Mouse (Mus musculus) heart, embryonic 11.5 days (tissue): ENCODE results near the gene Ergic1. TPM values are rescaled to one million over a fixed set of nuclear protein-coding genes. Genes with fewer than 3 reads are reported as not detected.
A peak's percentile ranks its signal among the peaks of the same experiment; 100 is the strongest.

Source experiments
- ATAC-seq: fragments of 200-750 bp; cut with Nextera tagmentation; replicated peaks from 2 replicates; pipeline ENCODE4 v1.8.0; 2017; ENCODE audit warnings: moderate library complexity; ENCODE audit not compliant: insufficient number of reproducible peaks, low FRiP score, low TSS enrichment
- H3K27ac ChIP-seq: fragments of 300-500 bp; sonication (generic); 2 replicates; pipeline ENCODE4 v1.5.1; 2014; ENCODE audit warnings: mild to moderate bottlenecking, low read depth, low read length
- H3K27me3 ChIP-seq: fragments of 300-500 bp; sonication (generic); 2 replicates; pipeline ENCODE4 v1.6.1; 2014; ENCODE audit warnings: mild to moderate bottlenecking, low read length, mixed read lengths; ENCODE audit not compliant: control insufficient read depth, insufficient read depth
- H3K36me3 ChIP-seq: fragments of 300-500 bp; sonication (generic); 2 replicates; pipeline ENCODE4 v1.6.1; 2014; ENCODE audit warnings: mild to moderate bottlenecking, low read length, moderate library complexity, mixed read lengths; ENCODE audit not compliant: control insufficient read depth, insufficient read depth
- H3K4me1 ChIP-seq: fragments of 300-500 bp; sonication (generic); 2 replicates; pipeline ENCODE4 v1.6.1; 2014; ENCODE audit warnings: low read length; ENCODE audit not compliant: control insufficient read depth, insufficient read depth
- H3K4me2 ChIP-seq: fragments of 300-500 bp; sonication (generic); 2 replicates; pipeline ENCODE4 v1.6.1; 2014; ENCODE audit warnings: mild to moderate bottlenecking, moderate library complexity
- H3K4me3 ChIP-seq: fragments of 300-500 bp; sonication (generic); 2 replicates; pipeline ENCODE4 v1.5.1; 2014; ENCODE audit warnings: low read depth, low read length
- H3K9ac ChIP-seq: fragments of 300-500 bp; sonication (generic); 2 replicates; pipeline ENCODE4 v1.6.1; 2014; ENCODE audit warnings: mild to moderate bottlenecking, low read depth, low read length, moderate library complexity
- H3K9me3 ChIP-seq: fragments of 300-500 bp; sonication (generic); replicated peaks from 2 replicates; pipeline ENCODE4 v1.6.1; 2016; ENCODE audit warnings: low read length; ENCODE audit not compliant: control insufficient read depth
- WGBS: fragments of 180-500 bp; shearing (Covaris S2); extraction: QIAGEN DNeasy Blood & Tissue Kit; methylation state at CpG from one replicate; pipeline ENCODE4 v1.1.7; 2014; ENCODE audit not compliant: insufficient replicate concordance; 5-methylcytosine and 5-hydroxymethylcytosine counted together
- polyA plus RNA-seq: library from polyadenylated mRNA; unstranded; fragments of >200 nt; fragmentation: Nextera tagmentation; extraction: Ambion mirVana; gene quantifications from 2 replicates; pipeline ENCODE4 v1.2.1, GENCODE M21; 2014

The Ergic1 gene
- polyA plus RNA-seq, 1 experiment from 2014 or later: 147 TPM

DNA sequence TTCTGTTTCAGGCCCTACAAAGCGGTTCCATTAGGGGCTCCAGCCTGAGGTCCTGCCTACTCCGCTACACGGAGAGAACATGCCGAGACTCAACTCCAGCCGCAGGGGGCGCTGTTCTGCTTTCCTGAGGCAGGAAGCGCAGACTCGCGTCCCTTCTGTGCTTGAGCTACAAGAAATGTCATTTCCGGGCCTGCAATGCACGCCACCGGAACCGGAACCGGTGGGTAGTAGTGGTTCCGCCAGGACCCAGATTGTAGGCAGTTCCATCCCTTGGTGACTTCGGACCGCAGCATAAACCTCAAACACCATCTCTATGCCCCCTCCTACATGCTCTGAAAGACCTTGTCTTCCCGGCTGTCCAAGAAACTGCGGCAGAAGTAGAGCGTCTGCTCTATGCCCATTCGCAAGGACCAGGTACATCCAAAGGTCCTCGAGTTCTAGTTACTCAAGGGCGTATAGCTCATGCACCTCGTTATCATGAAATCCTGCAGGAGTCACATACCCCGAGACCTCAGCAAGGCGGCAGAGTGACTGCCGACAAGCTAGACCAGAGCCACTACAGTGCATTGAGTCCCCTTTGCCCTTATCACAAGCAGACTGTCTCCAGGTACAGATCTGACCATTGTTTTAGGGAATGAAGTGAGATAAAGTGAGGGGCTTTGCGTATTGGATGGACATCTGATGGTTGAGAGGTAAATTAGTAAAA is 101.8 kb downstream of the Ergic1 start, which contains the start of gene Atp6v0e:
TSS of gene Atp6v0e (plus strand) at position 254 of the 706 bp plus-strand sequence.
- no peaks in the 10 kb centered on the region for H3K36me3 ChIP-seq
- H3K9me3 ChIP-seq: no peaks in the 10 kb centered on the region
- H3K27ac ChIP-seq: peak within 1 kb of the TSS; percentile 29
- H3K27me3 ChIP-seq: no peaks in the 10 kb centered on the region
- peak within 1 kb of the TSS; percentile 81 for H3K9ac ChIP-seq
- WGBS: 2% methylated on average over 28 of the region's 28 CpGs
- H3K4me3 ChIP-seq: peak within 1 kb of the TSS; percentile 72
- H3K4me1 ChIP-seq: peaks cover 18% of the 10 kb centered on the region
- ATAC-seq: peak; percentile 74
- peak within 1 kb of the TSS; percentile 86 for H3K4me2 ChIP-seq

DNA sequence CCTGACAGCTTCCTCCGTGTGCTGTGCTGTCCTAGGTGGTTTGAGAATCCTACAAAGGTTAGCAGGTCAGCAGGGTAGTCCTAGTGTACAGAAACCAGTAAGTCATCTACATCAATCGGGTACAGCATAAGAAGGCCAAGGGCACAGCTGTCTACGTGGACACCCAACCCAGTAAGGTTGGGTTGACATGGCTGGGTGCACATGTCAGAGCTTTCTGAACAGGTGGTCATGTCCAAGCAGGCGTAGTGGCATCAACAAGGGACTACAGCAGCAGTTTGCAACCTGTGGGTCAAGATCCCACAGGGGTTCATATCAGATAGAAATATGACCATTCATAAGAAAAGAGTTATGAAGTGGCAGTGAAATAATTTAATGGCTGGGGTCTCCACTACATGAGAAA is 104.3 kb downstream of the Ergic1 start:
- Histone ChIP-seq H3K9ac (no peak overlapping the region), H3K4me3 (no peak overlapping the region), H3K4me2 (no peak overlapping the region), H3K9me3 (no peaks in the 10 kb centered on the region), H3K27me3 (no peaks in the 10 kb centered on the region), H3K27ac (no peak overlapping the region), H3K36me3 (no peaks in the 10 kb centered on the region), H3K4me1 (peaks cover 8% of the 10 kb centered on the region)
- WGBS: 74% methylated on average over 4 of the region's 4 CpGs
- ATAC-seq: no peak

DNA sequence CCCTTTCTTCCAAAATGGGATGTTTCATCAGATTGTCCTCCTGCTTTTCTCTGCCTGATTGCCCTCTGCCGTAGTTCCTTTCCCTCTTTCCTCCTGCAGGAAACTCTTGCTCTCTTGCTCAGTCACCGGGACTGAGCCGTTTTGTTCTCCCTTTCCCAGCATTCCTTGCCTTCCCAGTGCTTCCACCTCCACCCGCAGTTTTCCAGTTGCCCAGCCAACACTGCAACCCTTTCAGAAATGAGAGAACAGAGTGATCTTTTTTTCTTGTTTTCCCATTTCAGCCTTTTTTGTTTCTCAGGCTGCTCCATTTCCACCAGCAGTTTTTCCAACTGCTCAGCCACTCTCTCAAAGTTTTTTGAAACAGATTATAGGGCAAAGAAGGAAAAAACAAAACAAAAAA is 110.0 kb downstream of the Ergic1 start:
- Histone ChIP-seq H3K4me1 (no peaks in the 10 kb centered on the region), H3K36me3 (no peaks in the 10 kb centered on the region)

DNA sequence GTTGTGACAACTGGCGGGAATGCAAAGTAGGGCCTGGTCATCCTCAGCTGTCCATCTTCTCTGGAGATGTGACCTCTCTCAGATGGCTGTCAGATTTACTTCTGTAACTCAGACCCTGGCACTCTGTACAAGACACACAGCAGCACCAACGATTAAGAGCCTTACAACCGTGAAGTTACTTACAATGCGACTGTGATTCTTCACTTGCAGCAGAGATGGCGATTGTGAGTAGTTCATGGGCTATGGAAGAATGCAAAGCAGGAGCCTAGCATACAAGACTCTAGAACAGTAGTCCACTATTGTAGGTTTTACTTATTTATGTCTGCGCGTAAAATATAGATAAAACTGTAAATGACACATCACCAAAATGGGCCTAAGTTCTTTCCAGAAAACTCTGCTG is 114.6 kb downstream of the Ergic1 start:
- ATAC-seq: no peak
- Histone ChIP-seq H3K9ac (no peak overlapping the region), H3K4me3 (peak overlapping the region; percentile 81), H3K9me3 (no peaks in the 10 kb centered on the region), H3K36me3 (no peaks in the 10 kb centered on the region), H3K4me2 (peak overlapping the region; percentile 84), H3K27me3 (no peaks in the 10 kb centered on the region), H3K27ac (no peak overlapping the region), H3K4me1 (peaks cover 15% of the 10 kb centered on the region)
- WGBS: 21% methylated on average over 7 of the region's 7 CpGs

More for the DNA sequence above, 110.0 kb downstream of the Ergic1 start:
- Histone ChIP-seq H3K27ac (no peak overlapping the region), H3K27me3 (no peaks in the 10 kb centered on the region), H3K4me2 (no peak overlapping the region), H3K9me3 (no peaks in the 10 kb centered on the region), H3K4me3 (no peak overlapping the region), H3K9ac (no peak overlapping the region)
- ATAC-seq: no peak
- 42% methylated on average over 4 of the region's 4 CpGs for WGBS

DNA sequence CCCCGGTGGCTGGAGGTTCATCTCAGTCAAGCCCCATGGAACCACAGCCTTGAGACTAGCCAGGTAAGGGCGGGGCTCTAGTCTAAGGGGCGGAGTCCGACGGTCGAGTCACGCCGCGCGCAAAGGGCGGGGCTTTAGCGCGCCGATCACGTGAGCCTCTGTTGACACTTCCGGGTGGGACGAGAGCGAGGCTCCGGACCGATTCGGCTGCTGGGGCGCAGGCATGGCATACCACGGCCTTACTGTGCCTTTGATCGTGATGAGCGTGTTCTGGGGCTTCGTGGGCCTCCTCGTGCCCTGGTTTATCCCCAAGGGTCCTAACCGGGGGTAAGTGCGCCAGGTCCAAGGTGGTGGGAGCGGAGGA is 114.9 kb downstream of the Ergic1 start:
- peaks cover 15% of the 10 kb centered on the region for H3K4me1 ChIP-seq
- no peaks in the 10 kb centered on the region for H3K27me3 ChIP-seq
- H3K36me3 ChIP-seq: no peaks in the 10 kb centered on the region; the same call in 1 of the 2 replicates
- ATAC-seq: peak; percentile 91
- H3K9ac ChIP-seq: peak overlapping the region; percentile 86
- H3K4me2 ChIP-seq: peak overlapping the region; percentile 84
- H3K4me3 ChIP-seq: peak overlapping the region; percentile 81
- H3K9me3 ChIP-seq: no peaks in the 10 kb centered on the region
- WGBS: under 1% methylated on average over 30 of the region's 30 CpGs
- H3K27ac ChIP-seq: peak overlapping the region; percentile 86

DNA sequence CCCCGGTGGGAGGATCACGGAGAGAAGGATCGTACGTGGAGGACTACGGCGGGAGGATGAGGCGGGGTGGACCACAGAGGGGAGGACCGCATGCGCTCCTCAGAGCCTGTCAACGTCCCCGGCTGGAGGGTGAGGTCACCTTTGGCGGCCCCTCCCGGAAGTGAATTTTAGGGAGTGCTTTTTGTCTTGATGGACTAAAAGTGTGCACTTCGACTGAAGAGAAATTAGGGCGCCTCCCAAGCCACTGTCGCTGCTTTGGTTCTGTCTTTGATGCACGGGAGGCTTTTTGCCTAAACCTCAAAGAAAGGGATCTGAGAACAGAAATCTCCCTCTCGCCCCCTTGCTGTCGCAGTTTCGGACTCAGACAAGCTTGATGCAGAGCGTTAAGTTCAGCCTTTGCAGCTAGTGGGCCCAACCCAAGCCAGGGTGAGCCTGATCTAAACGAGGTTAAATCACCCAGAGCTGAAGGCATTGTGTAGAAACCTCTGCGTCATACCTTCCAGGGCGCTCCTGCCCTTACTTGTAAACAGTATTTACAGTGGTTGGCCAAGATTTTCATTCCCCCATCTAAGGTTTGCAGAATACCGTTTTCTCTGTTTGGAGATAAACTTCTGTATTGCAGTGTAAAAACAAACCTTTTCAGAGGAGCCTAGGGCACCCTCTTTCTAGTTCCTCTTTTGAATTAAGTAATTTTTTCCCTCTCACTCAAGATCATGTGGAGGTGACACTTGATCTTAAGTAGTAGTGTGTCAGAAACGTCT is 115.5 kb downstream of the Ergic1 start:
- Histone ChIP-seq H3K4me1 (peaks cover 15% of the 10 kb centered on the region), H3K9ac (peak overlapping the region; percentile 86), H3K4me2 (peak overlapping the region; percentile 84), H3K36me3 (no peaks in the 10 kb centered on the region; the same call in 1 of the 2 replicates), H3K9me3 (no peaks in the 10 kb centered on the region), H3K27me3 (no peaks in the 10 kb centered on the region), H3K27ac (peak overlapping the region; percentile 86), H3K4me3 (peak overlapping the region; percentile 81)
- 2% methylated on average over 26 of the region's 26 CpGs for WGBS
- peak; percentile 87 for ATAC-seq

DNA sequence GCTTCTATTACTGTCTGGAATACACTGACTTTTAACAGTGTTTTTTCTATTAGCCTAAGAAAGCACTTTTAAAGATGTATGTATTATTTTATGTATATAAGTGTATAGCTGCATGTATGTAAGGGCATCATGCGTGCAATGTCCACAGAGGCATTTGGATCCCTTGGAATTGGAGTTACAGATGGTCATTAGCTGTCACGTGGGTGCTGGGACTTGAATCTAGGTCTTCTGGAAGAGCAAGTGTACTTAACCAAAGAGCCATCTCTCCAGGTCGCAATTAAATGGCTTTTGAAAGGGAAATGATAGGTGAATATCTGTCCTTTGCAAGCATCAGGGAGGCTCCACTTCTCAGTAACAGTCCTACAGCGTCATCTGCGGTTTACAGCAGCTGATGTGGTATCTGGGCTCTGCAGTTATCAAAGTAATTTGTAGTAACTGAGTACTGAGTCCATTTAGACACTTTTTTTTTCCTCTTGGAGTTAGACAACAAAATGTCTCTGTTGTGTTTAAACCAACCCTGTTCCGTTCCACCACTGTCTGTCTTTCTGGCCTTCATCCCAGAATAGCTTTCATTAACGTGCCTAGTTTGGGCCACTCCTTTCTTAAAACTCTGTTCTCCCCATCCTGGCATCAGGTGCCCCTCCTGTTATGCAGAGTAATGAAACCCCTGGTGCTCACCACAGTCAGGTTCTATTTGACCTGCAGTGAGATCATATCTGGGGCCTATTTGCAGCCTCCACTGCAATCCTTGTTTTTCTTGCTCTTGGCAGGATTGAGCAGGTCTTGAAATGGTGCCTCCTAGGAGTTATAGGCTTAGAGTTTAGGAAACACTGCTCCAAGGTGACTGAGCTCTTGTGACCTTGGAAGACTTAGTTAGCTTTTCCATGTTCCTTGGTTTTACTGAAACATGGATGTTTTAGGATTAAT is 116.7 kb downstream of the Ergic1 start:
- Histone ChIP-seq H3K27ac (no peak overlapping the region), H3K4me3 (0 out of 2 replicates have a peak overlapping the region, but pooled peaks have one; percentile 81), H3K9me3 (no peaks in the 10 kb centered on the region), H3K9ac (no peak overlapping the region), H3K4me1 (peaks cover 15% of the 10 kb centered on the region), H3K27me3 (no peaks in the 10 kb centered on the region), H3K36me3 (no peaks in the 10 kb centered on the region; the same call in 1 of the 2 replicates), H3K4me2 (peak overlapping the region; percentile 84)
- WGBS: 82% methylated on average over 7 of the region's 7 CpGs
- no peak for ATAC-seq

DNA sequence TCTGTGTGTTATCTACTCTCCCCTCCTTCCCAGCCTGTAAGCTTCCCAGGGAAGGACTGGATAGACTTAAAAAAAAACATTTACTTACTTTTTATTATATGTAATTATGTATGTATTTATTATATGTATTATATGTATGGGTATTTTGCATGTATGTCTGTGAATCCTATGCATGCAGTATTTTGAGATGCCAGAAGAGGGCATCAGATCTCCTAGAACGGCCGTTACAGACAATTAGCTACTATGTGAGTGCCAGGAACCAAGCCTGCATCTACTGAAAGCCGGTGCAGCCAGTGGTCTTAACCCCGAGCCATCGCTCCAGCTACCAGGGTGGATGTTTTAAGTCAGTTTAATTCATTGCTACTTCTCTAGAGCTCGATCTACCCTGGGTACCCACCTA is 120.0 kb downstream of the Ergic1 start:
- WGBS: 86% methylated on average over 6 of the region's 6 CpGs

More for the DNA sequence above, 120.0 kb downstream of the Ergic1 start:
- H3K4me3 ChIP-seq: no peak overlapping the region
- no peaks in the 10 kb centered on the region for H3K27me3 ChIP-seq
- H3K9me3 ChIP-seq: no peaks in the 10 kb centered on the region
- ATAC-seq: no peak
- no peak overlapping the region for H3K4me2 ChIP-seq
- H3K27ac ChIP-seq: no peak overlapping the region
- peaks cover 15% of the 10 kb centered on the region for H3K4me1 ChIP-seq
- H3K9ac ChIP-seq: no peak overlapping the region
- H3K36me3 ChIP-seq: no peaks in the 10 kb centered on the region; the same call in 1 of the 2 replicates
